17 mouse cellular contexts compared by ENCODE assay signal in genomic region chr1:160734743-160735142, GRCm38 (mm10).
"Had no signal": no experiment of that assay in that cellular context is flagged by ENCODE, and none has a peak within 500 bp of the region (broad histone marks: within the 10 kb centered on the region; RNA-seq: fewer than 3 reads in every experiment).

No protein-coding gene starts in this region.

- H3K9ac ChIP-seq: lung, embryonic 14.5 days; midbrain, embryonic 12.5 days; neural tube, embryonic 13.5 days; neural tube, embryonic 15.5 days had no signal

- H3K9me3 ChIP-seq: midbrain, embryonic 10.5 days; midbrain, embryonic 12.5 days; neural tube, embryonic 13.5 days; neural tube, embryonic 15.5 days had no signal

- H3K4me1 ChIP-seq: midbrain, embryonic 10.5 days; midbrain, embryonic 12.5 days; neural tube, embryonic 13.5 days; neural tube, embryonic 15.5 days had no signal

- H3K36me3 ChIP-seq: midbrain, embryonic 10.5 days; midbrain, embryonic 12.5 days; neural tube, embryonic 13.5 days had no signal

- H3K27ac ChIP-seq: midbrain, embryonic 10.5 days; midbrain, embryonic 12.5 days; neural tube, embryonic 13.5 days; neural tube, embryonic 15.5 days had no signal

- H3K4me3 ChIP-seq: midbrain, embryonic 10.5 days; midbrain, embryonic 12.5 days; myocyte; neural tube, embryonic 13.5 days; neural tube, embryonic 15.5 days had no signal

- DNase-seq: lung, embryonic 14.5 days; lung, postnatal 10 days; lung, postnatal 4 days; midbrain, embryonic 14.5 days; retina, postnatal 1 day; right cerebral cortex, adult 18-20 months; right cerebral cortex, postnatal 25 days; right cerebral cortex, postnatal 4 days; spleen, adult 18-20 months; thymus, adult 18-20 months; thymus, postnatal 14 days; thymus, postnatal 36 days had no signal

- H3K27me3 ChIP-seq: midbrain, embryonic 12.5 days; neural tube, embryonic 13.5 days; neural tube, embryonic 15.5 days had no signal
